Mouse (Mus musculus): ENCODE results near the gene Lce1m. TPM values are rescaled to one million over a fixed set of nuclear protein-coding genes. Genes with fewer than 3 reads are reported as not detected.

The Lce1m gene
- polyA plus RNA-seq (2017; shearing (Covaris generic)): not detected

GRCm38 (mm10) chr3:93018960-93019359, at the start of gene Lce1m:
Lce1m (minus strand) TSS chr3:93019060.

GRCm38 (mm10) chr3:93068523-93068922, 49.7 kb upstream of the Lce1m start, which contains the start of gene Gm4858:
Gm4858 (plus strand) TSS chr3:93068823.

GRCm38 (mm10) chr3:93015460-93016104, 3.3 kb downstream of the Lce1m start, which contains the start of gene Crct1:
Crct1 (minus strand) TSS chr3:93015687.

GRCm38 (mm10) chr3:92991926-92992325, 26.9 kb downstream of the Lce1m start, which contains the start of gene Lce3f:
Lce3f (plus strand) TSS chr3:92992226.

Other genes starting within 250 kb of the Lce1m start
- gene Lce1i, start 240.2 kb downstream of the Lce1m start, polyA plus RNA-seq (2017; shearing (Covaris generic)): not detected
- not detected for gene Lce1j, start 228.5 kb downstream of the Lce1m start, polyA plus RNA-seq (2017; shearing (Covaris generic))
- not detected for gene Lce1k, start 211.2 kb downstream of the Lce1m start, polyA plus RNA-seq (2017; shearing (Covaris generic))
- not detected for gene Kprp, start 191.8 kb downstream of the Lce1m start, polyA plus RNA-seq (2017; shearing (Covaris generic))
- not detected for gene Lce1l, start 167.8 kb downstream of the Lce1m start, polyA plus RNA-seq (2017; shearing (Covaris generic))
- gene 2310050C09Rik, start 148.8 kb downstream of the Lce1m start, polyA plus RNA-seq (2017; shearing (Covaris generic)): not detected
- not detected for gene Lce3a, start 92.8 kb downstream of the Lce1m start, polyA plus RNA-seq (2017; shearing (Covaris generic))
- gene Lce3b, start 86.1 kb downstream of the Lce1m start, polyA plus RNA-seq (2017; shearing (Covaris generic)): not detected
- not detected for gene Lce3c, start 74.6 kb downstream of the Lce1m start, polyA plus RNA-seq (2017; shearing (Covaris generic))
- not detected for gene Lce3d, start 61.7 kb downstream of the Lce1m start, polyA plus RNA-seq (2017; shearing (Covaris generic))
- gene Lce3e, start 52.0 kb downstream of the Lce1m start, polyA plus RNA-seq (2017; shearing (Covaris generic)): not detected
- not detected for gene Lce3f, start 26.8 kb downstream of the Lce1m start, polyA plus RNA-seq (2017; shearing (Covaris generic))
- gene Crct1, start 3.4 kb downstream of the Lce1m start, polyA plus RNA-seq (2017; shearing (Covaris generic)): not detected
- gene Gm4858, start 49.8 kb upstream of the Lce1m start, polyA plus RNA-seq (2017; shearing (Covaris generic)): 1 to 10 TPM in 1 of 2 experiments, not detected in 1; 1.6 TPM
- not detected for gene Crnn, start 125.7 kb upstream of the Lce1m start, polyA plus RNA-seq (2017; shearing (Covaris generic))
- under 1 TPM in 1 of 2 experiments, not detected in 1; 0.07 TPM for gene Flg2, start 178.2 kb upstream of the Lce1m start, polyA plus RNA-seq (2017; shearing (Covaris generic))

Data from activated CD4-positive, CD25-positive, alpha-beta regulatory T cell (primary cell).